Mouse (Mus musculus) megakaryocyte, embryonic 14.5 days (primary cell): ENCODE measurements around the gene Tab2.

Source experiments
- FLI1 ChIP-seq: IDR thresholded peaks from 2 replicates; pipeline ENCODE4 v1.6.1; 2012; ENCODE audit warnings: low read length, inconsistent platforms, mixed read lengths
- GATA1 ChIP-seq: IDR thresholded peaks from 3 replicates; pipeline ENCODE4 v1.6.1; 2012; ENCODE audit warnings: mixed read lengths, low read length, inconsistent platforms, borderline replicate concordance

- no peak for TF ChIP-seq GATA1
- no peak for TF ChIP-seq FLI1
These were observed 93.9 kb downstream of the Tab2 start for GRCm38 (mm10) chr10:7861937-7862657.
